Mouse (Mus musculus): ENCODE results near the gene Nrxn3. TPM values are rescaled to one million over a fixed set of nuclear protein-coding genes. Genes with fewer than 3 reads are reported as not detected.

The Nrxn3 gene
- polyA plus RNA-seq, 1 experiment from 2014 or later, result 1.3 TPM

DNA sequence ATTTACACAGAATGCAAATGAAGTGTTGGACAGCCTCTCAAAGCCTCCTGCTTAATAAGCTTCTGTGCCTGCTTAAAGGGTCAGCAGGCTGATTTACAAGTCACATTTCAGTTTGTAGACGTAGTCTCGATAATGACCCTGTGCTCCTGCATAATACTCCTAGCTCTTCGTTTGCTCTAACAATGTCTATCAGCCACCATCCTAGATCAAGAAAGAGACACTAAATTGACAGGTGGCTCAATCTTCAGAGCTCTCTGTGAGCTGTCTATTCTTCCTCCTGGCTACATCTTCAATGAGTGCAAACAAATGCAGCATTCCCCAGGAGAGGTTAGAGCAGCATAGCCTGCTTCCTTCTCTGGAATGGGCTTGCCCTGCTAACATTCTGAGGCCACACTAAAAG is 1186.9 kb downstream of the Nrxn3 start:
- H3K4me2 ChIP-seq (ENCODE audit: low read depth, low read length), result no peak overlapping the region
- no peak for ATAC-seq (replicated peaks; ENCODE audit: extremely low read depth, insufficient read depth, low FRiP score)
- no peaks in the 10 kb centered on the region for H3K9me3 ChIP-seq (replicated peaks; ENCODE audit: control insufficient read depth, low read length)
- WGBS, result 85% methylated on average over 3 of the region's 3 CpGs
- H3K4me3 ChIP-seq (ENCODE audit: low read length), result no peak overlapping the region
- no peaks in the 10 kb centered on the region for H3K27me3 ChIP-seq (ENCODE audit: control insufficient read depth, insufficient read depth, low read length)
- H3K36me3 ChIP-seq (ENCODE audit: control insufficient read depth, insufficient read depth), result no peaks in the 10 kb centered on the region
- no peak overlapping the region for H3K27ac ChIP-seq (ENCODE audit: low read length)
- H3K4me1 ChIP-seq (ENCODE audit: control insufficient read depth, insufficient read depth, low read length), result no peaks in the 10 kb centered on the region
- no peak overlapping the region for H3K9ac ChIP-seq (ENCODE audit: low read length)

GRCm38 (mm10) chr12:89918138-89918829 is 1195.6 kb downstream of the Nrxn3 start:
- ATAC-seq (replicated peaks; ENCODE audit: extremely low read depth, insufficient read depth, low FRiP score), result no peak

DNA sequence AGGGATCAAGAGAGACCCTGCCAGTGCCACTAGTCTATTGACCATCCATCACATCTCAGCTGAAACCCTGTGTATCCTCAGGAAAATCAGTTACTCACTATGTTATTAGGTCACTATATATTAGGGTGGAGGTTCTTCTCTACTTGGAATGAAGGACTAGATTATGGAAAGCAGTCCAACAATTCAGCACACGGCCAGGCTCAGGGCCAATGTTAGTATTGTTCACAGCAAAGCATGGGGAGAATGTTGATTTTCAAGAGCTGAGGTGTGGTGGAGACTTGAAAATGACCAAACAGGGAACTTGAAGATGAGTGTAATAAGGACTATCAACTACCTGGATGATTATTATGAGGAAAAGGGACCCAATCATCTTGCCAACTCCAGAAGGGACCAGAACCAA is 1209.7 kb downstream of the Nrxn3 start:
- WGBS, result 81% methylated on average over 1 of the region's 1 CpGs
- ATAC-seq (replicated peaks; ENCODE audit: extremely low read depth, insufficient read depth, low FRiP score), result no peak
- no peak overlapping the region for H3K4me2 ChIP-seq (ENCODE audit: low read depth, low read length)
- no peaks in the 10 kb centered on the region for H3K9me3 ChIP-seq (replicated peaks; ENCODE audit: control insufficient read depth, low read length)
- H3K9ac ChIP-seq (ENCODE audit: low read length), result no peak overlapping the region
- H3K4me1 ChIP-seq (ENCODE audit: control insufficient read depth, insufficient read depth, low read length), result no peaks in the 10 kb centered on the region
- no peak overlapping the region for H3K27ac ChIP-seq (ENCODE audit: low read length)
- no peak overlapping the region for H3K4me3 ChIP-seq (ENCODE audit: low read length)
- no peaks in the 10 kb centered on the region for H3K36me3 ChIP-seq (ENCODE audit: control insufficient read depth, insufficient read depth)
- H3K27me3 ChIP-seq (ENCODE audit: control insufficient read depth, insufficient read depth, low read length), result no peaks in the 10 kb centered on the region

More at GRCm38 (mm10) chr12:89918138-89918829, 1195.6 kb downstream of the Nrxn3 start:
- Histone ChIP-seq H3K4me3 (ENCODE audit: low read length) (no peak overlapping the region), H3K9ac (ENCODE audit: low read length) (no peak overlapping the region), H3K4me2 (ENCODE audit: low read depth, low read length) (no peak overlapping the region), H3K27me3 (ENCODE audit: control insufficient read depth, insufficient read depth, low read length) (no peaks in the 10 kb centered on the region), H3K4me1 (ENCODE audit: control insufficient read depth, insufficient read depth, low read length) (no peaks in the 10 kb centered on the region), H3K9me3 (replicated peaks; ENCODE audit: control insufficient read depth, low read length) (no peaks in the 10 kb centered on the region), H3K36me3 (ENCODE audit: control insufficient read depth, insufficient read depth) (no peaks in the 10 kb centered on the region), H3K27ac (ENCODE audit: low read length) (no peak overlapping the region)
- WGBS, result 84% methylated on average over 8 of the region's 8 CpGs

GRCm38 (mm10) chr12:89933630-89934029 is 1211.0 kb downstream of the Nrxn3 start:
- Histone ChIP-seq H3K4me1 (ENCODE audit: control insufficient read depth, insufficient read depth, low read length) (no peaks in the 10 kb centered on the region), H3K9me3 (replicated peaks; ENCODE audit: control insufficient read depth, low read length) (no peaks in the 10 kb centered on the region), H3K36me3 (ENCODE audit: control insufficient read depth, insufficient read depth) (no peaks in the 10 kb centered on the region), H3K27me3 (ENCODE audit: control insufficient read depth, insufficient read depth, low read length) (no peaks in the 10 kb centered on the region), H3K27ac (ENCODE audit: low read length) (no peak overlapping the region), H3K4me3 (ENCODE audit: low read length) (no peak overlapping the region), H3K4me2 (ENCODE audit: low read depth, low read length) (no peak overlapping the region), H3K9ac (ENCODE audit: low read length) (no peak overlapping the region)
- ATAC-seq (replicated peaks; ENCODE audit: extremely low read depth, insufficient read depth, low FRiP score), result no peak
- WGBS, result 73% methylated on average over 5 of the region's 5 CpGs

DNA sequence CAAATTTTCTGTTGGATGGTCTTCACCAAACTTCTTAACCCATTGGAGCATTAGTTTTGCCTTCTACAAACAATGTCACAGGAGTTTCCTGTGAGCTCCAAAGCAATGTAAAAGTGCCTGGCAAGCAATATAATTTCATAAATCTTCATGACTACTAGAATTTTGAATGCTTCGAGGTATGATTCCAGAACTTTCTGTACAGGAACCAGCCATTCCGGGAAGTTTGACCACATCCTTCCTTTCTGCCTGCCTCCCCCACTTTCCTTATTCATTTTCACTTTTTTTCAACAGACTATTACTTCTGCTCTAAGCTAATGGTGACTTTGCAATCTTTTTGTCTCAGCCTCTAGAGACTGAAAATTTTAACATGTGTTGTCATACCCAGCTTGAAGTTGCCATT is 1218.1 kb downstream of the Nrxn3 start:
- 74% methylated on average over 2 of the region's 2 CpGs for WGBS
- H3K4me1 ChIP-seq (ENCODE audit: control insufficient read depth, insufficient read depth, low read length), result no peaks in the 10 kb centered on the region
- no peaks in the 10 kb centered on the region for H3K9me3 ChIP-seq (replicated peaks; ENCODE audit: control insufficient read depth, low read length)
- H3K9ac ChIP-seq (ENCODE audit: low read length), result no peak overlapping the region
- no peaks in the 10 kb centered on the region for H3K36me3 ChIP-seq (ENCODE audit: control insufficient read depth, insufficient read depth)
- no peak for ATAC-seq (replicated peaks; ENCODE audit: extremely low read depth, insufficient read depth, low FRiP score)
- H3K4me3 ChIP-seq (ENCODE audit: low read length), result no peak overlapping the region
- no peaks in the 10 kb centered on the region for H3K27me3 ChIP-seq (ENCODE audit: control insufficient read depth, insufficient read depth, low read length)
- no peak overlapping the region for H3K27ac ChIP-seq (ENCODE audit: low read length)
- no peak overlapping the region for H3K4me2 ChIP-seq (ENCODE audit: low read depth, low read length)

- 75% methylated on average over 2 of the region's 2 CpGs for WGBS
- no peaks in the 10 kb centered on the region for H3K27me3 ChIP-seq (ENCODE audit: control insufficient read depth, insufficient read depth, low read length)
- no peak overlapping the region for H3K27ac ChIP-seq (ENCODE audit: low read length)
- no peak overlapping the region for H3K9ac ChIP-seq (ENCODE audit: low read length)
- no peak overlapping the region for H3K4me2 ChIP-seq (ENCODE audit: low read depth, low read length)
- H3K36me3 ChIP-seq (ENCODE audit: control insufficient read depth, insufficient read depth), result no peaks in the 10 kb centered on the region
- H3K4me1 ChIP-seq (ENCODE audit: control insufficient read depth, insufficient read depth, low read length), result no peaks in the 10 kb centered on the region; the same call in 1 of the 2 replicates
- no peaks in the 10 kb centered on the region for H3K9me3 ChIP-seq (replicated peaks; ENCODE audit: control insufficient read depth, low read length)
- no peak for ATAC-seq (replicated peaks; ENCODE audit: extremely low read depth, insufficient read depth, low FRiP score)
- H3K4me3 ChIP-seq (ENCODE audit: low read length), result no peak overlapping the region
Measured at GRCm38 (mm10) chr12:89945911-89946502, 1223.3 kb downstream of the Nrxn3 start.

DNA sequence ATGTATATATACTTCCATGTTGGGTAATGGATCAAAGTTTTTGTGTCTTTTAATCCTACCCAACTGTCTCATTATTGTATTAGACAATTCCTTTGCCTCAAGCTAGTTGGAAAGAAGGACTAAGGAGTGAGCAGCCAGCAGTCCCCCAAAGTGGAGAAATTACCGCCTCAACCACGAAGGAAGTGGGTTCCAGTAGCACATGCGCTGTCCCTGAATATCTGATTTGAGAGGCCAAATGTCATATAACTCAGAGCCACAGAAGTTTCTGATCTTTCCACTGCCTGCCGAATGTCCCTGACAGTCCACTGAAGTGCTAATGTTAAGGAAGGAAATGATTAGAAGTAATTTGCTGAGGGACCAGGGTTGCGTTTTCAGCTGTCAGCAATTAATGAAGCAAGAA is 1223.8 kb downstream of the Nrxn3 start:
- 28% methylated on average over 5 of the region's 5 CpGs for WGBS
- no peak overlapping the region for H3K27ac ChIP-seq (ENCODE audit: low read length)
- no peaks in the 10 kb centered on the region for H3K36me3 ChIP-seq (ENCODE audit: control insufficient read depth, insufficient read depth)
- no peak for ATAC-seq (replicated peaks; ENCODE audit: extremely low read depth, insufficient read depth, low FRiP score)
- no peaks in the 10 kb centered on the region for H3K9me3 ChIP-seq (replicated peaks; ENCODE audit: control insufficient read depth, low read length)
- H3K9ac ChIP-seq (ENCODE audit: low read length), result no peak overlapping the region
- H3K27me3 ChIP-seq (ENCODE audit: control insufficient read depth, insufficient read depth, low read length), result no peaks in the 10 kb centered on the region
- H3K4me1 ChIP-seq (ENCODE audit: control insufficient read depth, insufficient read depth, low read length), result no peaks in the 10 kb centered on the region; the same call in 1 of the 2 replicates
- H3K4me3 ChIP-seq (ENCODE audit: low read length), result no peak overlapping the region
- H3K4me2 ChIP-seq (ENCODE audit: low read depth, low read length), result no peak overlapping the region

- Histone ChIP-seq H3K36me3 (ENCODE audit: control insufficient read depth, insufficient read depth) (no peaks in the 10 kb centered on the region), H3K27me3 (ENCODE audit: control insufficient read depth, insufficient read depth, low read length) (no peaks in the 10 kb centered on the region), H3K9ac (ENCODE audit: low read length) (no peak overlapping the region), H3K4me1 (ENCODE audit: control insufficient read depth, insufficient read depth, low read length) (no peaks in the 10 kb centered on the region), H3K4me2 (ENCODE audit: low read depth, low read length) (no peak overlapping the region), H3K4me3 (ENCODE audit: low read length) (no peak overlapping the region), H3K9me3 (replicated peaks; ENCODE audit: control insufficient read depth, low read length) (no peaks in the 10 kb centered on the region), H3K27ac (ENCODE audit: low read length) (no peak overlapping the region)
- ATAC-seq (replicated peaks; ENCODE audit: extremely low read depth, insufficient read depth, low FRiP score), result 0 out of 2 replicates have a peak, but pooled peaks have one; percentile 6
Measured at GRCm38 (mm10) chr12:89953237-89953636, 1230.6 kb downstream of the Nrxn3 start.

DNA sequence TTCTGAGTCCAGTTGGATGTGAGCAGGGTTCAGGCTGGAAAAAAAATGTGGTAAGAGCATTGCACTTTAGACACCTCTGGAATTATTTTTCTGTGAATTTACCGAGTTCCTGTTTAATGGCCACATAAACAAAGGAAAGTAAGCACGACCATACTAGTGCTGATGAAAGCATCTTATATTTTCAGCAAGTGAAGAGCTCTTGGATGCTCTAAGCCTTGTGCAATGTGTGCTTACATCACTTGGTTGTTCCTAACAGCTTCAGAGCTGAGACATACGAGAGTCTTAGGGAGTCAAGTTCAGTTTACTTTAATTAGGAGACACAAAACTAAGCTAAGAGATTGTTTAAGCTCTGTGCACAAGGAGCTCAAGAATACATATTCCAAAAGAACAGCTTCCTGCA is 1231.0 kb downstream of the Nrxn3 start:
- Histone ChIP-seq H3K4me3 (ENCODE audit: low read length) (no peak overlapping the region), H3K4me2 (ENCODE audit: low read depth, low read length) (no peak overlapping the region), H3K4me1 (ENCODE audit: control insufficient read depth, insufficient read depth, low read length) (no peaks in the 10 kb centered on the region), H3K9me3 (replicated peaks; ENCODE audit: control insufficient read depth, low read length) (no peaks in the 10 kb centered on the region), H3K36me3 (ENCODE audit: control insufficient read depth, insufficient read depth) (no peaks in the 10 kb centered on the region), H3K9ac (ENCODE audit: low read length) (no peak overlapping the region), H3K27me3 (ENCODE audit: control insufficient read depth, insufficient read depth, low read length) (no peaks in the 10 kb centered on the region), H3K27ac (ENCODE audit: low read length) (no peak overlapping the region)
- ATAC-seq (replicated peaks; ENCODE audit: extremely low read depth, insufficient read depth, low FRiP score), result no peak
- 44% methylated on average over 3 of the region's 3 CpGs for WGBS

Data from heart, embryonic 16.5 days (tissue).